Mouse (Mus musculus): ENCODE results near the gene Gm10799.
A peak's percentile ranks its signal among the peaks of the same experiment; 100 is the strongest.
"Not testable (repeated sequence)": the region's sequence is repeated elsewhere in the genome, so short reads cannot be mapped to it uniquely, and the experiment has no call there.

The Gm10799 gene

DNA sequence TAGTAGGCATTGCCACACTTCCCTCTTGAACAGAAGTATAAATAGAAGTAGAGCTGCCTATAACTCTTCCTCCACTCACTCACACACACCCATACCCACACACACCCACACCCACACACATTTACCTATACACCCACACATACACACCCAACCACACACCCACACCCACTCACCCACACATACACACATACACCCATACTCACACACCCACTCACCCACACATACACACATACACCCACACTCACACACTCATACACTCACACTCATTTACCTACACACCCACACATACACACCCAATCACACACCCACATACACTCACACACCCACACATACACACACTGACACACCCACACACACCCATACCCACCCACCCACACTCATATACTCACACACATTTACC is 14.1 kb upstream of the Gm10799 start:
- no peaks in the 10 kb centered on the region for H3K27me3 ChIP-seq (ENCODE audit: insufficient read depth, low read length)
- no peak for TF ChIP-seq NANOG (IDR thresholded peaks at IDR 0.05; ENCODE audit: borderline replicate concordance, low read length)
- no peak for TF ChIP-seq CTCF (conservative IDR thresholded peaks at IDR 0.05; ENCODE audit: low read length)
- no peak for TF ChIP-seq POU5F1 (IDR thresholded peaks at IDR 0.05; ENCODE audit: borderline replicate concordance, low read length)
- no peaks in the 10 kb centered on the region for H3K36me3 ChIP-seq (ENCODE audit: insufficient read depth, low read length)
- H3K9me3 ChIP-seq (ENCODE audit: low read length) = no peaks in the 10 kb centered on the region
- H3K4me1 ChIP-seq (replicated peaks; ENCODE audit: low read depth, low read length) = no peaks in the 10 kb centered on the region
- H3K4me3 ChIP-seq (replicated peaks; ENCODE audit: low read length) = no peak overlapping the region

DNA sequence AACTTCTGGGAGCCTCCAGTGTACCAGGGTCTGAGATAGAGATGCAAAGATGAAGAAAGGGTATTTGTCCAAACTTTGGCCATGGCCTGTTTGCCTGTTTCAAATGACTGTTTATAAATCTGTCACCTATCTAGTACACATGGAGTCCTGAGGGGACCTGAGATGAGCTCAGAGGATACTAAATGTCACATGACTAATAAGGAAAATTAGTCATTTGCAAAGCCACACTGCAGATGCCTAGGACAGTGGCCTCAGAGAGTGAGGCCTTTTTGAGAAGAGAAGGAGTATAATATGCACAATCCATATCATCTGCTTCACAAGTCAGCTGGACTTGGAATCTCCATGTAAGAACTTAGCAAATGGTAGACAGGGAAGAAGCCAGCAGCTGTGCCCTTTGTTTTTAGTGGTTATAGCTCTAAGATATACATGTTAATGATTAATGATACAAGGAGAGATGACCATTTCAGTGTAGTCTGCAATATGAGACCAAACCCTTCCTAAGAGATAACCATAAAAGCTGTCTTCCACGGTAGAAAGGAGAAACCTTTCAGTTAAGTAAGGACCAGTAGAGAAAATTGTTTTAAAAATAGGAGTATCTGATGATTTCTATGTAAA is 13.2 kb upstream of the Gm10799 start:
- H3K4me3 ChIP-seq (replicated peaks; ENCODE audit: low read length); H3K9me3 ChIP-seq (ENCODE audit: low read length); H3K27me3 ChIP-seq (ENCODE audit: insufficient read depth, low read length); H3K4me1 ChIP-seq (replicated peaks; ENCODE audit: low read depth, low read length); H3K36me3 ChIP-seq (ENCODE audit: insufficient read depth, low read length): not testable (repeated sequence)

DNA sequence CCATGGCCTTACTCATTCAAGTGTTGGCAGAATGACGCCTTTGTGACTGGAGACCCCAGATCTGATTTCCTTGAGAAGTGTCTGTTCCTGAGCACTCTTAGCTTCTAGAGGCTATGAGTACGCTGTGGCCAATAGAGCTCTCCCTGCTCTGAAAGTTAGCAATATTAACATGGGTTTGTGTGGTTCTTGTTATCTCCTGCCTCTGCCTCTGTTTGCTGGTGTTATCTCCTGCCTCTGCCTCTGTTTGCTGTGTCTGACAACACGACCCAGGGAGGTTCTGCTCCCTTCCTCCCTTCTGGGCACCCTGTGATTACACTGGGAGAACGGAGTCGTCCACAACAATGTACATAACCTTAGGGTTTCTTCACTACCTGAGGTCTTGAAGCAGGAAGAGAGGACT is 9.9 kb upstream of the Gm10799 start:
- H3K27me3 ChIP-seq (ENCODE audit: insufficient read depth, low read length); H3K4me3 ChIP-seq (replicated peaks; ENCODE audit: low read length); H3K36me3 ChIP-seq (ENCODE audit: insufficient read depth, low read length); H3K4me1 ChIP-seq (replicated peaks; ENCODE audit: low read depth, low read length); H3K9me3 ChIP-seq (ENCODE audit: low read length): not testable (repeated sequence)

DNA sequence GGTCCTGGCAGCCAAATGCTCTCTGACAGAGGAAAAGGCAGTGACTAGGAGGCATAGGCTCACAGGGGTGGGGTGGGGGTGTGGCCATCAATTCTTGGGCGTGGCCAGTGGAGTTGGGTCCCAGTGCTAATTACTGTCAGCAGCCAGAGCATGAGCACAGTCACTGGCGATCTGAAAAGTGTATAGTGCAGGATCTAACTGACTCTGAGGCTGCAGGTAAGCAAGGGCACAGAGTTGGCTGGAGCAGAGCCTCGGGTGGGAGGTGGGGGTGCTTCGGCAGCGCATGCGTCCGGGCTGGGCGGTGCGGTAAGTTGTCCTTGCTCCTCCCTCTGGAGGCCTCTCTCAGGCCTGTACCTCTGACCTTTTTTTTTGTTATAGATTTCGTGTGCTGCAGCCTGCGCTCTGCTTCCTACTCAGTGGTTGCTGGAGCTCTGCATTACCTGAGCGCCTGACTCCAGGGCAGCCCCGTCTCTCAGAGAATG is 1.4 kb upstream of the Gm10799 start, which contains the start of gene Cd59b:
TSS of gene Cd59b (plus strand) at position 146 of the 482 bp plus-strand sequence.
- TF ChIP-seq POU5F1 (IDR thresholded peaks at IDR 0.05; ENCODE audit: borderline replicate concordance, low read length) = no peak
- TF ChIP-seq NANOG (IDR thresholded peaks at IDR 0.05; ENCODE audit: borderline replicate concordance, low read length) = no peak
- no peaks in the 10 kb centered on the region for H3K27me3 ChIP-seq (ENCODE audit: insufficient read depth, low read length)
- H3K4me3 ChIP-seq (replicated peaks; ENCODE audit: low read length) = peak within 1 kb of the TSS; percentile 58
- H3K4me1 ChIP-seq (replicated peaks; ENCODE audit: low read depth, low read length) = peaks cover 17% of the 10 kb centered on the region
- no peaks in the 10 kb centered on the region for H3K36me3 ChIP-seq (ENCODE audit: insufficient read depth, low read length)
- H3K9me3 ChIP-seq (ENCODE audit: low read length) = no peaks in the 10 kb centered on the region

DNA sequence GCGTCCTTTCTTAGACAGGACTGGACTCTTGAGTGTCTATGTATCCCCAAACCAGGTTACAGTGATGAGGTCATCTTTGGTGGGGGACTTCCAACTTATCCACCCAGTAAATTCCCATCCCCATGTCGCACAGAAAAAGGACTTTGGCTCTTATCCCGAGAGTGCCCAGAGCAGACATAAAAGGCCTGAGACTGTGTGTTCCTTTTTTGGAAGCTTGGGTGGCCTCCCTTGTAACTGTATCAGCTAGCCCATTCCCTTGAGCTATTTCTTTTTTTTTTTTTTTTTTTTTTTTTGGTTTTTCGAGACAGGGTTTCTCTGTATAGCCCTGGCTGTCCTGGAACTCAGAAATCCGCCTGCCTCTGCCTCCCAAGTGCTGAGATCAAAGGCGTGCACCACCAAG is 2.8 kb downstream of the Gm10799 start, which contains the start of gene Gm10912:
TSS of gene Gm10912 (plus strand) at position 301 of the 400 bp plus-strand sequence.
- not testable (repeated sequence) for H3K27me3 ChIP-seq (ENCODE audit: insufficient read depth, low read length); H3K9me3 ChIP-seq (ENCODE audit: low read length); H3K4me1 ChIP-seq (replicated peaks; ENCODE audit: low read depth, low read length); H3K36me3 ChIP-seq (ENCODE audit: insufficient read depth, low read length); H3K4me3 ChIP-seq (replicated peaks; ENCODE audit: low read length)

DNA sequence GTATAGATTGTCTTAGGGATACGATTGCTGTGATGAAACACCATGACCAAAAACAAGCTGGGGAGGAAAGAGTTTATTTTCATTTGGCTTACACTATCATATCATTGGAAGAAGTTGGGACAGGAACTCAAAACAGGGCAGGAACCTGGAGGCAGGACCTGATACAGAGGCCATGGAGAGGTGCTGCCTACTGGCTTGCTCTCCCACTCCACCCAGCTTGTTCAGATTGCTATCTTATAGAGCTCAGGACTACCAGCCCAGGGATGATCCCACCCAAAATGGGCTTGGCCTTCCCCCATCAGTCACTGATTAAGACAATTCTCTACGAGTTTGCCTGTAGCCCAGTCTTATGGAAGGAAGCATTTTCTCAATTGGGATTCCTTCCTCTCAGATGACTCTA is 4.2 kb downstream of the Gm10799 start:
- no peaks in the 10 kb centered on the region for H3K9me3 ChIP-seq (ENCODE audit: low read length)
- H3K4me1 ChIP-seq (replicated peaks; ENCODE audit: low read depth, low read length) = peaks cover 3% of the 10 kb centered on the region; the same call in 1 of the 2 replicates
- TF ChIP-seq NANOG (IDR thresholded peaks at IDR 0.05; ENCODE audit: borderline replicate concordance, low read length) = no peak
- no peak for TF ChIP-seq CTCF (conservative IDR thresholded peaks at IDR 0.05; ENCODE audit: low read length)
- no peak for TF ChIP-seq POU5F1 (IDR thresholded peaks at IDR 0.05; ENCODE audit: borderline replicate concordance, low read length)
- no peaks in the 10 kb centered on the region for H3K27me3 ChIP-seq (ENCODE audit: insufficient read depth, low read length)
- no peak overlapping the region for H3K4me3 ChIP-seq (replicated peaks; ENCODE audit: low read length)
- H3K36me3 ChIP-seq (ENCODE audit: insufficient read depth, low read length) = peaks cover 3% of the 10 kb centered on the region

DNA sequence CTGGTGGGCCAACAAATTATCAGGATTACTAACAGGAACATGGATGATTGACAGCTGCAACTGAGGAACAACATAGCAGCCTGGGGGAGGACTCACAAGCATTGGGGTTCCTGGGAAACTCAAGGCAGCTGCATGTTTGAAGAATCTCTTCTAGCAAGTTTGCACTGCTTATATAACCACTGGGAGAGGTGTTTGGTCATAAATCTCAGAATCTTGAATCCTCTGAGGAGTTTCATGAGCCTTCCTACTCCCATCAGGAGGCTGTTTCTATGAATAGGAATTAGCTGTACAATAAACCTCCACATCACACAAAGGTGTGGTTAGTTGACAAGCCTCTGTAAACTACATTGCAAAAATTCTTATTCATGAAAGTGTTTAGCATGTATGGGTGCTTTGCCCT is 5.7 kb downstream of the Gm10799 start:
- TF ChIP-seq CTCF (conservative IDR thresholded peaks at IDR 0.05; ENCODE audit: low read length) = no peak
- TF ChIP-seq NANOG (IDR thresholded peaks at IDR 0.05; ENCODE audit: borderline replicate concordance, low read length) = no peak
- TF ChIP-seq POU5F1 (IDR thresholded peaks at IDR 0.05; ENCODE audit: borderline replicate concordance, low read length) = no peak
- Histone ChIP-seq H3K9me3 (ENCODE audit: low read length) (no peaks in the 10 kb centered on the region), H3K4me1 (replicated peaks; ENCODE audit: low read depth, low read length) (no peaks in the 10 kb centered on the region), H3K4me3 (replicated peaks; ENCODE audit: low read length) (no peak overlapping the region), H3K36me3 (ENCODE audit: insufficient read depth, low read length) (peaks cover 10% of the 10 kb centered on the region), H3K27me3 (ENCODE audit: insufficient read depth, low read length) (no peaks in the 10 kb centered on the region)

DNA sequence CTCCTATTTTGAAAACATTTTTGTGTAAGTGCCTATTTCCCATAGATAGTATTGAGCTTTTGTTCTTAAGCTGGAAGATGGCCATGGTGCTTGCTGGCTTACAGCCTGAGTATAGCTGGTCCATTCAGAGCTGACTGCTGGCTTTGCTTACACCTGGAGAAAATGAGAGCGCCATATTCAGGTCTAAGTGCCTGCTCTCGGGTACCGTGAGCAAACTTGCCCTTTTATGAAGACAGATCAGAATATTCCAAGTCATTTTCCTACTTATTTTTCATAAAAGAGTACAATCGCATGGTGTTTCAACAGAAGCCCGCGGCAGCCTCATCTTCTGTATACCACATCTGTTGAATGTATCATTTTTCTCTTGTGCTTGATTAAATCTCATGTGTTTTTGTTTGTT is 7.4 kb downstream of the Gm10799 start:
- no peak overlapping the region for H3K4me3 ChIP-seq (replicated peaks; ENCODE audit: low read length)
- H3K9me3 ChIP-seq (ENCODE audit: low read length) = no peaks in the 10 kb centered on the region
- H3K36me3 ChIP-seq (ENCODE audit: insufficient read depth, low read length) = peaks cover 10% of the 10 kb centered on the region
- H3K27me3 ChIP-seq (ENCODE audit: insufficient read depth, low read length) = no peaks in the 10 kb centered on the region
- H3K4me1 ChIP-seq (replicated peaks; ENCODE audit: low read depth, low read length) = no peaks in the 10 kb centered on the region
- no peak for TF ChIP-seq CTCF (conservative IDR thresholded peaks at IDR 0.05; ENCODE audit: low read length)
- TF ChIP-seq POU5F1 (IDR thresholded peaks at IDR 0.05; ENCODE audit: borderline replicate concordance, low read length) = no peak
- no peak for TF ChIP-seq NANOG (IDR thresholded peaks at IDR 0.05; ENCODE audit: borderline replicate concordance, low read length)

DNA sequence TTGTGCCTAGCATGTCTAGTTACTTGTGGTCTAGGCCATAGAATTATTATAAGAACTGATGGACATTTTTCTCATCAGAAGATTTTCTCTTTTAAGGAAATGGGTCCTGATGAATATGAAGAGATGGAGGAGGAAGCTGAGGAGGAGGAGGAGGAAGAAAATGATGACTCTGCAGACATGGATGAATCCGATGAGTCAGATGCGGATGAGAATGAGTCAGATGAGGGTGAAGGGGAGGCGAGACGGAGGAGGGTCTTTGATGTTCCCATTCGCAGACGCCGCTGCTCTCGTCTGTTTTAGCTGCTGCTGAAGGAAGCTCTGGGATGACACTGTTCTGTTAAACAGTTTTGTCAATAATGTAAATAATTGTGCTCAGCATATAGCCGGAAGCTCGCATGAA is 8.6 kb downstream of the Gm10799 start:
- no peaks in the 10 kb centered on the region for H3K4me1 ChIP-seq (replicated peaks; ENCODE audit: low read depth, low read length)
- H3K9me3 ChIP-seq (ENCODE audit: low read length) = no peaks in the 10 kb centered on the region
- H3K4me3 ChIP-seq (replicated peaks; ENCODE audit: low read length) = no peak overlapping the region
- H3K36me3 ChIP-seq (ENCODE audit: insufficient read depth, low read length) = peaks cover 18% of the 10 kb centered on the region
- TF ChIP-seq NANOG (IDR thresholded peaks at IDR 0.05; ENCODE audit: borderline replicate concordance, low read length) = no peak
- TF ChIP-seq POU5F1 (IDR thresholded peaks at IDR 0.05; ENCODE audit: borderline replicate concordance, low read length) = no peak
- no peaks in the 10 kb centered on the region for H3K27me3 ChIP-seq (ENCODE audit: insufficient read depth, low read length)

Data from E14TG2a.4 (cell line).